Comparison of ENCODE assay signal across 9 mouse cellular contexts in genomic region chr19:38397004-38397403, GRCm38 (mm10). TPM values are rescaled to one million over a fixed set of nuclear protein-coding genes. Genes with fewer than 3 reads are reported as not detected.
DNase-seq lines count a peak whose midpoint lies in the region; ATAC-seq and TF ChIP-seq lines count a peak whose summit lies in the region.
"Had no signal": no experiment of that assay in that cellular context is flagged by ENCODE, and none has a peak within 500 bp of the region (broad histone marks: within the 10 kb centered on the region; RNA-seq: fewer than 3 reads in every experiment).

No protein-coding gene starts in this region.

- H3K36me3 ChIP-seq in kidney, embryonic 15.5 days, result no peaks in the 10 kb centered on the region
- no peaks in the 10 kb centered on the region for H3K36me3 ChIP-seq in embryonic facial prominence, embryonic 12.5 days
- no peaks in the 10 kb centered on the region for H3K36me3 ChIP-seq in limb, embryonic 11.5 days (ENCODE audit: control insufficient read depth, insufficient read depth, low read length)
- no peaks in the 10 kb centered on the region for H3K36me3 ChIP-seq in neural tube, embryonic 13.5 days
- H3K36me3 ChIP-seq in lung, postnatal 0 days (ENCODE audit: insufficient read depth, low read length), result no peaks in the 10 kb centered on the region

- 41% methylated on average over 6 of the region's 6 CpGs for WGBS in kidney, embryonic 15.5 days
- 49% methylated on average over 6 of the region's 6 CpGs for WGBS in embryonic facial prominence, embryonic 12.5 days
- 46% methylated on average over 6 of the region's 6 CpGs for WGBS in limb, embryonic 11.5 days
- whole genome bisulfite sequencing in neural tube, embryonic 13.5 days, result 31% methylated on average over 6 of the region's 6 CpGs
- 51% methylated on average over 6 of the region's 6 CpGs for WGBS in lung, postnatal 0 days

- no peak overlapping the region for H3K27ac ChIP-seq in kidney, embryonic 15.5 days
- no peak overlapping the region for H3K27ac ChIP-seq in embryonic facial prominence, embryonic 12.5 days
- no peak overlapping the region for H3K27ac ChIP-seq in limb, embryonic 11.5 days (replicated peaks; ENCODE audit: low read depth, low read length)
- no peak overlapping the region for H3K27ac ChIP-seq in neural tube, embryonic 13.5 days (replicated peaks)
- no peak overlapping the region for H3K27ac ChIP-seq in lung, postnatal 0 days (ENCODE audit: low read length)

- ATAC-seq in kidney, embryonic 15.5 days (replicated peaks; ENCODE audit: low FRiP score), result no peak
- no peak for ATAC-seq in embryonic facial prominence, embryonic 12.5 days (ENCODE audit: insufficient number of reproducible peaks, insufficient read depth, low FRiP score, low TSS enrichment)
- ATAC-seq in limb, embryonic 11.5 days (ENCODE audit: insufficient number of reproducible peaks, low FRiP score, low TSS enrichment, low read depth), result no peak
- no peak for ATAC-seq in neural tube, embryonic 13.5 days (ENCODE audit: low read depth)
- no peak for ATAC-seq in lung, postnatal 0 days

- DNase-seq in kidney, postnatal 14 days, result no peak
- DNase-seq in limb, embryonic 11.5 days (ENCODE audit: low spot score), result peak; percentile 45
- DNase-seq in right cerebral cortex, postnatal 10 days (ENCODE audit: low spot score in 2 of 2), result no peak
- DNase-seq in lung, postnatal 0 days (ENCODE audit: low spot score), result no peak
- DNase-seq in adipocyte (ENCODE audit: low spot score), result no peak
- DNase-seq: kidney, postnatal 36 days had no signal

- peak overlapping the region; percentile 96 for H3K4me2 ChIP-seq in kidney, embryonic 15.5 days
- H3K4me2 ChIP-seq in embryonic facial prominence, embryonic 12.5 days (replicated peaks), result peak overlapping the region; percentile 91; the same call in 1 of the 2 replicates
- H3K4me2 ChIP-seq in limb, embryonic 11.5 days (ENCODE audit: low read depth, severe bottlenecking), result no peak overlapping the region; the same call in 1 of the 2 replicates
- peak overlapping the region; percentile 74 for H3K4me2 ChIP-seq in neural tube, embryonic 13.5 days
- H3K4me2 ChIP-seq in lung, postnatal 0 days (replicated peaks; ENCODE audit: low read depth, low read length), result no peak overlapping the region

- no peak for TF ChIP-seq EP300 in lung, postnatal 0 days (IDR thresholded peaks at IDR 0.05)

- no peak for TF ChIP-seq CTCF in lung, postnatal 0 days (IDR thresholded peaks at IDR 0.05)

- H3K4me3 ChIP-seq in kidney, embryonic 15.5 days (replicated peaks), result peak overlapping the region; percentile 71
- no peak overlapping the region for H3K4me3 ChIP-seq in embryonic facial prominence, embryonic 12.5 days
- H3K4me3 ChIP-seq in limb, embryonic 11.5 days (ENCODE audit: low read depth, low read length), result no peak overlapping the region
- peak overlapping the region; percentile 69 for H3K4me3 ChIP-seq in neural tube, embryonic 13.5 days
- no peak overlapping the region for H3K4me3 ChIP-seq in lung, postnatal 0 days (ENCODE audit: low read depth, low read length)

- H3K9ac ChIP-seq in kidney, embryonic 15.5 days, result no peak overlapping the region
- H3K9ac ChIP-seq in embryonic facial prominence, embryonic 12.5 days, result no peak overlapping the region
- H3K9ac ChIP-seq in limb, embryonic 11.5 days (ENCODE audit: low read length), result no peak overlapping the region
- no peak overlapping the region; the same call in 1 of the 2 replicates for H3K9ac ChIP-seq in neural tube, embryonic 13.5 days
- H3K9ac ChIP-seq in lung, postnatal 0 days (replicated peaks; ENCODE audit: low read depth), result no peak overlapping the region

- H3K27me3 ChIP-seq in kidney, embryonic 15.5 days, result no peaks in the 10 kb centered on the region
- peaks cover 7% of the 10 kb centered on the region; the same call in 1 of the 2 replicates for H3K27me3 ChIP-seq in embryonic facial prominence, embryonic 12.5 days
- H3K27me3 ChIP-seq in limb, embryonic 11.5 days (ENCODE audit: control insufficient read depth, insufficient read depth, low read length), result no peaks in the 10 kb centered on the region
- H3K27me3 ChIP-seq in neural tube, embryonic 13.5 days, result no peaks in the 10 kb centered on the region
- H3K27me3 ChIP-seq in lung, postnatal 0 days (replicated peaks; ENCODE audit: insufficient read depth, low read length), result no peaks in the 10 kb centered on the region

- no peaks in the 10 kb centered on the region for H3K9me3 ChIP-seq in kidney, embryonic 15.5 days (replicated peaks)
- H3K9me3 ChIP-seq in embryonic facial prominence, embryonic 12.5 days, result no peaks in the 10 kb centered on the region
- no peaks in the 10 kb centered on the region for H3K9me3 ChIP-seq in limb, embryonic 11.5 days (ENCODE audit: control insufficient read depth, low read length)
- no peaks in the 10 kb centered on the region for H3K9me3 ChIP-seq in neural tube, embryonic 13.5 days
- H3K9me3 ChIP-seq in lung, postnatal 0 days (ENCODE audit: low read length), result no peaks in the 10 kb centered on the region

- peaks cover 14% of the 10 kb centered on the region; the same call in 1 of the 2 replicates for H3K4me1 ChIP-seq in kidney, embryonic 15.5 days
- 0 out of 2 replicates have a peak, but pooled peaks cover 4% of the 10 kb centered on the region for H3K4me1 ChIP-seq in embryonic facial prominence, embryonic 12.5 days
- H3K4me1 ChIP-seq in limb, embryonic 11.5 days (ENCODE audit: control insufficient read depth, insufficient read depth, low read length), result no peaks in the 10 kb centered on the region
- H3K4me1 ChIP-seq in neural tube, embryonic 13.5 days (replicated peaks), result peaks cover 9% of the 10 kb centered on the region
- H3K4me1 ChIP-seq in lung, postnatal 0 days (ENCODE audit: insufficient read depth, low read depth, low read length), result 0 out of 2 replicates have a peak, but pooled peaks cover 3% of the 10 kb centered on the region

RNA-seq across cellular contexts. Expression of gene Slc35g1, which starts 1.2 kb away (rescaled TPM):
- 6.6 and 7.6 TPM in 2 replicates for polyA plus RNA-seq in kidney, embryonic 15.5 days (2015; fragmentation: Nextera tagmentation; extraction: Ambion mirVana)
- polyA plus RNA-seq in embryonic facial prominence, embryonic 12.5 days (2016; fragmentation: Nextera tagmentation; extraction: Ambion mirVana), result 3.4 and 3.6 TPM in 2 replicates
- polyA plus RNA-seq in limb, embryonic 11.5 days (2014; fragmentation: Nextera tagmentation; extraction: Ambion mirVana), result 3.5 and 4.3 TPM in 2 replicates
- 0.84 and 1.0 TPM in 2 replicates for polyA plus RNA-seq in neural tube, embryonic 13.5 days (2015; fragmentation: Nextera tagmentation; extraction: Ambion mirVana)
- polyA plus RNA-seq in lung, postnatal 0 days (2015; fragmentation: Nextera tagmentation; extraction: Ambion mirVana), result 2.3 and 3.2 TPM in 2 replicates

Comparison
In these comparisons a context has a peak if more than half of its experiments do, and no peak if none do; other contexts are left out.
1. H3K4me2 ChIP-seq: peak in kidney, embryonic 15.5 days (single experiment), embryonic facial prominence, embryonic 12.5 days (single experiment) and neural tube, embryonic 13.5 days (single experiment); none in limb, embryonic 11.5 days (single experiment) and lung, postnatal 0 days (single experiment).
2. H3K4me3 ChIP-seq: peak in kidney, embryonic 15.5 days (single experiment) and neural tube, embryonic 13.5 days (single experiment); none in embryonic facial prominence, embryonic 12.5 days (single experiment), limb, embryonic 11.5 days (single experiment) and lung, postnatal 0 days (single experiment).